ENCODE assay signal across 8 mouse cellular contexts in genomic region chr15:11995815-11996201, GRCm38 (mm10). TPM values are rescaled to one million over a fixed set of nuclear protein-coding genes. Genes with fewer than 3 reads are reported as not detected.
DNase-seq lines count a peak whose midpoint lies in the region; ATAC-seq lines count a peak whose summit lies in the region.

No protein-coding gene starts in this region.

- WGBS in hindbrain, embryonic 13.5 days = 0% methylated on average over 30 of the region's 33 CpGs

- H3K4me3 ChIP-seq in hindbrain, embryonic 13.5 days = peak overlapping the region; percentile 99

- peak; percentile 94 for DNase-seq in R1 (ENCODE audit: low read depth, low spot score)
- peak; percentile 96 to 97 for DNase-seq in cerebellum, postnatal 14 days
- DNase-seq in frontal cortex, postnatal 14 days (ENCODE audit: low spot score in 2 of 2) = peak; percentile 87 to 91
- DNase-seq in layer of hippocampus, postnatal 14 days (ENCODE audit: low spot score in 2 of 2) = peak; percentile 93 to 95
- DNase-seq in lung, postnatal 10 days = peak; percentile 96
- peak; percentile 92 for DNase-seq in ovary, postnatal 36 days (ENCODE audit: low spot score)
- peak; percentile 96 for DNase-seq in thymus, postnatal 14 days

- no peaks in the 10 kb centered on the region for H3K9me3 ChIP-seq in hindbrain, embryonic 13.5 days

- H3K36me3 ChIP-seq in hindbrain, embryonic 13.5 days = peaks cover 13% of the 10 kb centered on the region

- peaks cover 31% of the 10 kb centered on the region for H3K4me1 ChIP-seq in hindbrain, embryonic 13.5 days (replicated peaks)

- H3K9ac ChIP-seq in hindbrain, embryonic 13.5 days = peak overlapping the region; percentile 98

- peak; percentile 99 for ATAC-seq in hindbrain, embryonic 13.5 days (ENCODE audit: low FRiP score)

- H3K27ac ChIP-seq in hindbrain, embryonic 13.5 days = peak overlapping the region; percentile 90

- peak overlapping the region; percentile 86 for H3K4me2 ChIP-seq in hindbrain, embryonic 13.5 days

- no peaks in the 10 kb centered on the region for H3K27me3 ChIP-seq in hindbrain, embryonic 13.5 days

RNA-seq across cellular contexts. Expression of gene Sub1, which starts 1.0 kb away (rescaled TPM):
- 618 and 623 TPM in 2 replicates for polyA plus RNA-seq in hindbrain, embryonic 13.5 days (2015; fragmentation: Nextera tagmentation; extraction: Ambion mirVana)
- 100 to 1,000 TPM; 295 to 298 TPM for total RNA-seq in layer of hippocampus, postnatal 14 days (2021)

Comparison
In these comparisons a context has a peak if more than half of its experiments do, and no peak if none do; other contexts are left out.
1. Peak in every context shown above with its lines: DNase-seq, ATAC-seq, H3K4me3 ChIP-seq and H3K27ac ChIP-seq.